Mouse (Mus musculus): ENCODE measurements at regions not wholly inside any gene's neighbourhood (a gene's known extent, or its start where the extent isn't known, plus 50 kb on each side); places are given as distances from the start of the nearest gene placed in this dataset.

DNA sequence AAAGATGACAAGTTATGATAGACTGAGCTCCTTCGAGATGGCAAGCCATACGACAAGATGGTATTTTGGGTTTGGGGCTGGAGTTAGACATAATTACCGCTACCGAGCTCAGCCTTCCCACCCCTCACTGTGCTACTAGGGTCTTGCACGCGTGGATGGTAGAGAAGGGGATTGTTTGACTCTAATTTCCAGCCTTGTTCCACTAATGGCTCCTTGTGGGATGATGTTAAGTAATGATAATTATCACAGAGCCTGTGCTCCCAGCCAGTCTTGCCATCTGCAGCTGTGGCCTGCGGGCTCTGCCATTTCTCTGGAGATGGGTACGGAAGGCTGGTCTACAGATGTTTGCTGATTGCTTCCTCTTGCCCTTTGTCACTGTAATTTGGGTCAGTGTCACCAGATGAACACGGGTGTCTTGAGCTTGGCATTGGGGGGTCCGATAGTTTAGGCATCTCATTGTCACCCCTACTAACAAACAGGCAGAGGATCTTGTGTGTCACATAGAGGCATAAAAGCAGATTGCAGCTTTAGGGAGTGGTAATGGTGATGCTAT lies 108.8 kb upstream of the Ctbp2 start:
- ATAC-seq (ENCODE audit: low TSS enrichment), result no peak

DNA sequence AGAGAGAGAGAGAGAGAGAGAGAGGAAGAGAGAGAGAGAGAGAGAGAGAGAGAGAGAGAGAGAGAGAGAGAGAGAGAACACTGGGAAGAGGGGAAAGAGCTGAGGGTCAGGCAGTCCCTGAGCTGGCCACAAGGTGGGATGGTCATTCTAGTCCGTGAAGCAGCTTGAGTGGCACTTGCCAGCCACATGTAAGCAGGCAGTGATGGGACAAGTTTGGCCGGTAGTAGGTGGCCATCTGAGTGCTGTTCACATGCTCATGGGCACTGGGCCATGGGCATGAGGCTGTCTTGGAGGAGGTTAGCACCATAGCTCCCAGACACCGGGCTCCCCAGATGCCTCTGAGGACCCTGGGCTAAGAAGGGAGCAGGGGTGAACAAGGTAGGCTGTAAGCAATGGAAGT lies 106.7 kb upstream of the Ctbp2 start:
- ATAC-seq (ENCODE audit: low TSS enrichment), result no peak

DNA sequence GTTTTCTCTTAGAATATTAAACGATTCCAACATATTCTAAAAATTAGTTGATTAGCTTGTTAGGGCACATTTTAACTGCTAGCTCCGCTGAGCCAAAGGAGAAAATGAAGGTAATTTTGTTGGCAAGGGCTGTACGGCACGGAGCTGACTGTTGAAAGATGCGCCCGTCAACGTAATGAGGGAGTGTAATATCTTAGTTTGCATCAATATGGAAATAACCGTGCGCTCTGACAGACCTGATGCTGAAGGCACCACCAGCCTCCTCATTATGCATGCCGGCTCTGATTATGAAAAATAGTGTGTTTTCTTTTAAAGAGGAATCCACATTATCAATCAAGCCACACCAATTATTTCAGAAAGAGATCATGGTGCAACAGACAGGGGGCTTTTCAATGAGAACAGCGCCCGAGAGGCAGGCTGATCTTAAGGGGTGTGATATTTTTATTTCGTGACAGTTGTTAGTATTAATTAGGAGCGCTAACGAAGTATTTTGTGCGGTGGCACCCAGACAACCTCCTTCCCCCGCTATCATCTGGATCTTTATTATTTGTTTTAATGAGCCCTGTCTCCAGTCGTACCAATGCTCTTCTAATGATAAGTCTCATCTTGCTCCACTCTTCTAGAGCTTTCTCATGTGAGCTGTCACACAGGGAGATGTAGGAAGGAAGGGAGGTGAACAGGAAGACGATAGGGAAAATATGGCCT lies 99.9 kb upstream of the Ctbp2 start:
- ATAC-seq (ENCODE audit: low TSS enrichment), result no peak

DNA sequence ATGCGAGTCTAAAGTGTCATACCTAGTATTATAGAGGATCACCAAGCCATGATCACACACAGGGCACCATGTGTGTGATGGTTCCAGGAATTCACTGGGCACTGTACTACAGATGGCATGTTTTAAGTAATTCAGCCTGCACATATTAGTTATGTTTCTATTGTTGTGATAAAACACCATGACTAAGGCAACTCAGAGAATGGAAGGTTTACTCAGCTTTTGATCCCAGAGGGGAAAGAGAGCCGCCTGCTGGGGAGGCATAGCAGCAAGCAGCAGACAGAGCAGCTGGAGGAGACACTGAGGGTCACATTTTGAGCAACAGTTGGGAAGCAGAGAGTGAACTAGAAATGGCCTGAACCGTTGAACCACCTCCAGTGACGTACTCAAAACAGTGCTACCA lies 88.2 kb upstream of the Ctbp2 start:
- ATAC-seq (ENCODE audit: low TSS enrichment), result no peak

DNA sequence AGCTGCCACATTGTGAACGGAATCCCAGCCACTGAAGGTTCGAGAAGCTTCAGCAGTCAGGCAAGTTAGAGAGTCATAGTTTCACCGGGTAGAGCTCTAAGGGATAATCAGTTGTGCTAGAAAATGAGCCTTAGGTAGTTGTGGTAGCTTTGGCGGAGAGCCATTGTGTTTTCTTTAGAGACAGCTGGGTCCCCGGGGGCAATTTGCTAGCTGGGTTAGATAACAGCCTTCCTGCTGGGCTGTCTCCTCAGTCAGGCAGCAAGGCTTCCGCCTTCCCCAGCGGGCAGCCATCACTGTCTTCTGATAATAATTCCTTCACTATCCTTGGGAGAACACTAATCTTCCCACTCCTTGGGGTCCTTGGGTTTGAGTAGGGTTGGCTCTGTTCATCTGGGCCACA lies 81.5 kb upstream of the Ctbp2 start:
- no peak for ATAC-seq (ENCODE audit: low TSS enrichment)

DNA sequence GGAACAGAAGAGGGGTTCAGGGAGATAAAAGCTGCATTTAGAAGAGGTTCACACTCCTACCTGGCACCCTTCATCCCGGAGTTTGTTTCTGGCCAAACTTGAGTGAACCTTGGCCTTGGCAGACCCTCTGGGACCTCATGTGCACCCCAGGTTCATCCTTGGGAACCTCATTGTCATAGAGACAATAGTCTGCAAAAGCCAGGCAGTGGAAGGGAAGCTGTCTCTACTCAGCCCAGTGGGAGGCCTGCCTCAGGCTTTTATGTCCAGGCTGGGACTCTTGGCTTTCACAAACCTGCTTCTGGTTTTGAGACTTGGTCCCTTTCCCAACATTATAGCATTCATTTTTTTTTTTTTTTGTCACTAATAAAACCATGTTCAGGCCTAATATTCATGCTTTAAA lies 80.3 kb upstream of the Ctbp2 start:
- no peak for ATAC-seq (ENCODE audit: low TSS enrichment)

DNA sequence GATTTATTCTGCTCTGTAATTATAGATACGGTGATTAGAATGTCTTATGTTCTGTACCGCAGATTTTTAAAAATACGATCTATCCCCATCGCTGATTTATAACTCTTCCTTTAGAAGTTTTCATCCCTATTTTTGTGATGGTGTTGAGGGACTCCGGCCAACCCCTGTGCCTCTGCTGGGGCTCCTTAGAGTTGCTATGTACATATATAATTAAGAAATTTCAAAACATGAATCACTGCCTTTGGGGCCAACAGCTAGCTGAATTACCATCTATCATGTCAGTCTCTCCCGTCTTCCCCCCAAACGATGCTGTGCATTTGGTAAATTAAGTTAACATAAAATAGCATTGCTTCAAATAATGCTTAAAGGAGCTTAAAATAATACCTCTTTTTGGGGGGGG lies 79.8 kb upstream of the Ctbp2 start:
- ATAC-seq (ENCODE audit: low TSS enrichment), result no peak

DNA sequence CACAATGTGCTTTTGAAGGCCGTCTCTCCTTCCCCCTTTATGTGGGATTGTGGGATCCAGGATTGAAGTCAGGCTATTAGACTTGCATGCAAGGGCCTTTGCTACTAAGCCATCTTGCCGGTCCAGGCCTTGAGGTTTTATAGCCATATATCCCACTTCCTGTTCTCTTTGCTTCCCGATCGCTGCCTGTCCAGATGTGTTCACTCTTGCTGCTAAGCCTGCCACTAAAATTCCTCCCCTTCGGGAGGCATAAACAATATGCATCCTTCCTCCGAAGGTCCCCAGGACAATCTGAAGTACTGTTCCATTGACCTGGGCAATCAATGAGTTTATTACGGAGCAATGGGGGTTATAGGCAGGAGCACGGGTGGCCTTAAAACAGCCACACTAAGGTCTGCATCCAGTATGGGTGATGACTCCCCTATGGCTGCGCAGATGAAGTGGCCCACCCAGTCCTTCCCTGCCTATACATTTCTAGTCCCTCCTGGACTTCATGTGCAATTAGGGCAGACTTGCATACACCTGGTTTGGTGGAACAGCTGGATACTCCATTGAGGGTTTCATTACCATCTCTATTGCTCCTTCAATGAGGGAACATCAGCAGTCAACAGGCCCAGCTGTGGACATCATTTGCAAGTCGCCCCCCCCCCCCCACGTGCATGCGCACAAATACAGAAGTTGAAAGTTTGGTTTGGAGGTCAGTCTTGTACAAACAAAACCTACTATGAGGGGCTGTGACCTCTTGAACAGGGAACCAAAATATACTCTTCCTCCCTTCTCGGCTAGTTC lies 78.1 kb upstream of the Ctbp2 start:
- no peak for ATAC-seq (ENCODE audit: low TSS enrichment)

DNA sequence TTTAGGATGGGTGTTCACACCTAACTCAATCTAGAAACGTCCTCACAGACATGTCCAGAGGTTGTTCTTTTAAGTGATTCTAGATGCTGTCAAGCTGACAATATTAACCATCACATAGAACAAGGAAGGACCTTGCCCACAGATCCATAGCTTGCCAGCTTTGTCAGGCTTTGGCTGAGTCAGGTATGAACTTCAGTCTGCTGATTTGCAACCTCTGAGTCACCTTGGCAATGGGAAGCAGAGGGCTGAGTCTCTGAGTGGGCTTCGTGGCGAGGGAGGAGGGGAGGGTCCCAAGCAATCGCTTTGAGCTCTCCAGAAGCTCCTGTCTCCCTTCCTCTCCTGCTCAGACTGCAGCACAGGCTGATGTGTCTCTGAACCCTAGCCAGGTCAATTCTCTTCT lies 74.9 kb upstream of the Ctbp2 start:
- no peak for ATAC-seq (ENCODE audit: low TSS enrichment)

DNA sequence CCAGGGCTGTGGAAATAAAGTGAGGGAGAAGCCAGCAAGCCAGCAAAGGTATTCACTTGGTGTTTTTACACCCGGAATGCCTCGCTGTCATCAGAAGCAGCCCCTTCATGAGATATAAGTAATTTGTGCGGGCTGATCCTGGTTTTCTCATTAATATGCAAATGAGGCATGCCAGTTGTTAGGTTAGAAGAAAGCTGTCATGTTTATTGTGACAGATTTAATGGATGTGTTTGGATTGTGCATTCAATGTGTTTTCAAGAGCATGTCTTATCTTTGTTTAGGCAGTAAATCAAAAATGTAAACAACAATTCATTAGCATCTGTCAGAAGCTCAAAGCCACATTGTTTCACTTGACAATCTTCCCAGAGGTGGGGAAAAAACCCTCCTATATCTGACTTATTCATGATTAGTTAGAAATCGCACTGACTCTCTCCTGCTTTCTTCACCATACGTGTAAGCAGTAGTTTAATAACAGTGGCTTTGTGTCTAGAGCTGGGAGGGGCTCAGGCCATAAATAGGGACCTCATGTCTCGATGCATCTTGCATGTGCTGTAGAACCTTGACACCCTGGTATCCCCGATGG lies 65.8 kb upstream of the Ctbp2 start:
- ATAC-seq (ENCODE audit: low TSS enrichment), result no peak

DNA sequence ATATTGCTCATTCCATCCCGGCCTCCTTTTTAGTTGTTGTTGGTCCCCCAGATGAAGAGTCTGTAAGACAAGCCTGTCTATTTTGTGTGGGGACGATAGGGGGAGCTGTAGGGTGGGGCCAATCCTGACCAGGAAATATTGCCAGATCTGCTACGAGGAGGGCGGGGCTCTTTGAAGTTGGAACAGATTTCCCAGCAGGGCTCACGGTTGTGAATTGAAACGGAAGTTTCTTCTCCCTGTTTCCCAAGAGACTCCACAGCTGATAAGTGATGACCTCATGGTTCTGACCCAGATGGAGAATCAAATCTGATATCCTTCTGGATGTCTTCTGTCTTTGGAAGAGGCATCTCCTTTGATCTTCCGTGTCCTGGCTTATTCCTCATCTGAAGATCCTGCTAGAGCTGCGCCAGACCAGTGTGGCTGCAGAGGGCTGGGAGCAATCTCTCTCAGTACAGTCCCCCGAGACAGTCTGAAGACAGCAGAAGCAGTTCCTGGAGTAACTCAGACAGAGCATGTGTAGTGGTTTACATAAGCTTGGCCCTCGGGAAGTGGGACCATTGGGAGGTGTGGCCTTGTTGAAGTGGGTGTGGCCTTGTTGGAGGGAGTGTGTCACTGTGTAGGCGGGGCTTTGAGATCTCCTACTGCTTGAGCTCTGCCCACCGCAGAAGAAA lies 61.9 kb upstream of the Ctbp2 start:
- peak; percentile 57 for ATAC-seq (ENCODE audit: low TSS enrichment)

DNA sequence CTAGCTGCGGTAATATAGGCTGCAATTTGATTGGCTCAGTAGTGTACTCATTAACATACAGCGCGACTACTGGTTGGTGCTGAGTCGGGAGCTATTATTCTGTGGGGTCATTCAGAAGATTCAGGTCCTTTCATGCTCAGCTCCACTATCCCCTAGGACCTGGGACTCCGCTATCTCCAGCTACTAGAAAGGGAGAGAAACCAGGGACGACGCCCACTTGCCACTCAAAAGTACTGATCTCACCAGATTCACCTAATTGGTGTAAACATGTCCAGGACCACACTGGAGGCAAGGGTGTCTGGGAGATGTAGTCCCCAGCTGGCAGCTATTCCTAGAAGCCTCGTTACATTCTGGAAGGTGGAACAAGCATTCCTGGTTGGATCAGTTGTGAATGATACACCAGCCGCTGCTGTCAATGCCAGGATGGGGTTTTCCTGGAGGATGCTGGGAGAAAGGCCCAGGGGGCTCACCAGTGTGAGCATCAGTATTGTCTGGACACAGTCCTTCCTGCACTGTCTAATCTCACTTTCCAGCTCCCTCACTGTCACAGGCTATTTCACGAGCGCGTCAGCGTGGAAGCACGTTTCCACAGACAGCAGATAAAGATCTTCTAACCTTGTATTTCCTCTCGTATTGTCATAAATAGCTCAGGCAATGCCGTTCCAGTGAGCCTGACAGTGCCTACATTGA lies 60.9 kb upstream of the Ctbp2 start:
- ATAC-seq (ENCODE audit: low TSS enrichment), result no peak

DNA sequence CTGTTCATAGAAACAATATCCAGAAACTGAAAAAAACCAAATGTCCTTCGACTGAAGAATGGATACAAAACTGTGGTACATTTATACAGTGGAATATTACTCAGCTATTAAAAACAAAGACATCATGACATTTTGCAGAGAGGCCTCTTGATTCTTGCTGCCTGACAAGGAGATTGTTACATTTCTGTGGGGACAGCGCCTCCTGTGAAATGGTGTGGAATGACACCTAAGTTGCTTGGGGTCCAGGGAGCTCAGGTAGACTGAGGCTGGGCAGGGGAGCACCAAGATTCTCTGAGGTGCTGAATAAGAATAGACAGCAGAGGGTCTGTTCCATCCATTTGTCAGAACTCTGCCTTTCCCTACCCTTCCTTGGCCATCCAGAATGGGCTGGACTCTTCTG lies 57.2 kb upstream of the Ctbp2 start:
- ATAC-seq (ENCODE audit: low TSS enrichment), result no peak

DNA sequence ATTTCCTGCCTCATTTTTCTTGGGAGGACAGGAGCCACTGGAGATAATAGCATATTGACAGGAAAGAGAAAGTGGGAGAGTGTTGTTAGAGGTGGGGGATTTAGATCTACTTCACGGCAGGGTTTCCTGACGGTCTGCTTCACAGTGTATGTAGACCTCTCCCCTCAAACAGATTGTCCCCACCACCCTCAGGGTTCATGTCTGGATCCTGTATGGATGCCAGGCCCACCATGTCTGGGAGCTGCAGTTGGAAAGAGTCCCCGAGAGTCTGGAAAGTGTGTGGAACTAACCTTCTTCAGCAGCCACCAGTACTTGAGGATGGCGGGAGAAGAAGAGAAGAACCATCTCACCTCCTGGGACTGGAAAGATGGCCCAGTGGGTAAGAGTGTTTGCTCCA lies 53.0 kb upstream of the Ctbp2 start:
- no peak for ATAC-seq (ENCODE audit: low TSS enrichment)

DNA sequence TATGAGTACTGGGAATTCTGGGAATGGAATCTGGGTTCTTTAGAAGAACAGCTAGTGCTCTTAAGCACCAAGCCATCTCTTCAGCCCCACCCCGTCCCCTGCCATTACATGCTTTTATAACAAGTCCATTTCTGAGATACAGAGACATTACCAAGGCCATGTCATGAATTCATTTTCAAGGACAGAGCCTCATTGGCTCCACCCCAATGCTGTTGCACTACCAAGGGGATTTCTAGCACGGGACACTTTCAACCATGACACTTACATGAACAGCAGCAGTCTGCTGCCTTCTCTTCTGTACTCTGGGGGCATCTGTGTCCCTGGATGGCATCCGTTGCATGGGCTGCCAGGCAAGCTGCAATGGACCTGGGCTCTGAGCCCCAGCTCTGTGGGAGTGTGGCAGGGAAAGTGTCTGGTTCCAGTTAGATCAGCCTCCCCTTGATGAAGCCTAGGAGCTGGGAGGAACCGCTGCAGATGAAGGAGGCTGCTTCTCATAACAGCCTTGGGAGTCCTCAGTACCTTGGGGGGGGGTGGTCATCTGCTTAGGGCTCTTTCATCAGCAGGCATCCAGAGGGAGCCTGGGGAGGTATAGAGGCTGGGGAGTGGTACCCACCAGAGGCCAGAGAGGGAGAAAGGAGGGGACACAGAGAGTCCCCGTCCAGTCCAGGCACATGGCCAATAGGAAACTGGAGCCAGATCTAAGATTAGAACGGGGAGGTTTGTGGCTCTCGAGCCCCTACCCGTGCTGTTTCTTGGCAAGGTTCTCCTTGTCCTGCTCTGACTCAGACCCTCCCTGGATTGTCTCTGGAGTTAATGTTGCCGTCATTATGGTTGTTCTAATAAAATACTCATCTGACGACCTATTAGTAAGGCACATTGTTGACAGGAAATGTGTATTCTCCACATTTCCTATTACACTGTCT lies 52.4 kb upstream of the Ctbp2 start:
- ATAC-seq (ENCODE audit: low TSS enrichment), result no peak
